Mouse (Mus musculus) forebrain, embryonic 12.5 days (tissue): ENCODE data around the gene Mrpl4. TPM values are rescaled to one million over a fixed set of nuclear protein-coding genes. Genes with fewer than 3 reads are reported as not detected.

Experiments used
- ATAC-seq: fragments of 200-750 bp; cut with Nextera tagmentation; 2 replicates; pipeline ENCODE4 v1.8.0; 2017; ENCODE audit warnings: moderate TSS enrichment; ENCODE audit not compliant: low FRiP score
- H3K27ac ChIP-seq: fragments of 300-500 bp; sonication (generic); 2 replicates; pipeline ENCODE4 v1.5.1; 2016; ENCODE audit warnings: mild to moderate bottlenecking
- H3K27me3 ChIP-seq: fragments of 300-500 bp; sonication (generic); 2 replicates; pipeline ENCODE4 v1.6.1; 2016; ENCODE audit warnings: mild to moderate bottlenecking
- H3K36me3 ChIP-seq: fragments of 300-500 bp; sonication (generic); replicated peaks from 2 replicates; pipeline ENCODE4 v1.6.1; 2016; ENCODE audit warnings: mild to moderate bottlenecking
- H3K4me1 ChIP-seq: fragments of 300-500 bp; sonication (generic); 2 replicates; pipeline ENCODE4 v1.6.1; 2016
- H3K4me2 ChIP-seq: fragments of 300-500 bp; sonication (generic); 2 replicates; pipeline ENCODE4 v1.6.1; 2016; ENCODE audit warnings: mild to moderate bottlenecking, moderate library complexity
- H3K4me3 ChIP-seq: fragments of 300-500 bp; sonication (generic); replicated peaks from 2 replicates; pipeline ENCODE4 v1.5.1; 2016; ENCODE audit warnings: mild to moderate bottlenecking
- H3K9ac ChIP-seq: fragments of 300-500 bp; sonication (generic); 2 replicates; pipeline ENCODE4 v1.6.1; 2016; ENCODE audit warnings: mild to moderate bottlenecking
- H3K9me3 ChIP-seq: fragments of 300-500 bp; sonication (generic); 2 replicates; pipeline ENCODE4 v1.6.1; 2016
- WGBS: fragments of 180-500 bp; shearing (Covaris S2); methylation state at CpG from one replicate; pipeline ENCODE4 v1.1.7; 2016; 5-methylcytosine and 5-hydroxymethylcytosine counted together
- polyA plus RNA-seq: library from polyadenylated mRNA; unstranded; fragments of >200 nt; fragmentation: Nextera tagmentation; extraction: Ambion mirVana; gene quantifications from 2 replicates; pipeline ENCODE4 v1.2.1, GENCODE M21; 2016

Gene Mrpl4
- polyA plus RNA-seq, 1 experiment from 2014 or later: 110 TPM

DNA sequence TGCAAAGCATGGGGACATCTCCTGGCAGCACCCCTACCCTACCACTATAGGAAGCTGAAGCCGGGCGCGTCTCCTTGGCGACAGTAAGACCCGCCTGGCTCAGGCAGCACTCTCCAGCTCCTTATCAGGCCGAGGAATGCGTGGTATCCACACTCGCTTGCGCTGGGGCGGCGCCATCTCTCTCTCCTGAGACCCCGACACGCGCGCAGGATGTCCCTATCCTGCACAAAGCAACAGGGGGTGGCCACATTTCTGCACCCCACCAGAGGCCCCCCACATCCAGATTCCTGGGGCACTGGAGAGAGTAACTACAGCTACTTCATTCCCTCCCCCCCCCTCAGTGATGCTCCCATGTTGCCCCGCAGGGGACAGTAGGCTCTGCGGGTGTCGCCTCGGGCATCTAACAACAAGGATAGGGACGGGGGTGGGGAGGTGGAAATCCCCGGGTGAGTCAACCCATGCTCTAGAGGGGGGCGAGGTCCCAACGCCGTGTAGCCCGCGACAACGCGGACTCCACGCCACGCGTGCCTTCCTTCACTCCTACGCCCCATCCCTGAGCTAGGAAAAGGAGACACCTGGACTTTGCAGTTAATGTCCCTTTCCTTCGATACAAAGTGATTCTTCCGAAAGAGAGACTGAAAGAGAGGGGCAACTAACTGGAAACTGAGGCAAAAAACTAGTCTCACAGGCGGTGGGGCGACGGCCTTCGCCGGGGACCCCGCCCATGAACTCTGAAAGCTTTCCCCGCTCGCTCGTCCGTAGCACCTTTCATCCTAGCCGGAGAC lies 26.9 kb upstream of the Mrpl4 start:
- Histone ChIP-seq H3K4me1 (peaks cover 32% of the 10 kb centered on the region), H3K9me3 (no peaks in the 10 kb centered on the region), H3K4me3 (peak overlapping the region; percentile 77), H3K9ac (peak overlapping the region; percentile 80), H3K27ac (peak overlapping the region; percentile 74), H3K27me3 (peaks cover 5% of the 10 kb centered on the region; the same call in 1 of the 2 replicates), H3K36me3 (no peaks in the 10 kb centered on the region), H3K4me2 (peak overlapping the region; percentile 94)
- peak; percentile 66 for ATAC-seq
- WGBS: under 1% methylated on average over 45 of the region's 45 CpGs

DNA sequence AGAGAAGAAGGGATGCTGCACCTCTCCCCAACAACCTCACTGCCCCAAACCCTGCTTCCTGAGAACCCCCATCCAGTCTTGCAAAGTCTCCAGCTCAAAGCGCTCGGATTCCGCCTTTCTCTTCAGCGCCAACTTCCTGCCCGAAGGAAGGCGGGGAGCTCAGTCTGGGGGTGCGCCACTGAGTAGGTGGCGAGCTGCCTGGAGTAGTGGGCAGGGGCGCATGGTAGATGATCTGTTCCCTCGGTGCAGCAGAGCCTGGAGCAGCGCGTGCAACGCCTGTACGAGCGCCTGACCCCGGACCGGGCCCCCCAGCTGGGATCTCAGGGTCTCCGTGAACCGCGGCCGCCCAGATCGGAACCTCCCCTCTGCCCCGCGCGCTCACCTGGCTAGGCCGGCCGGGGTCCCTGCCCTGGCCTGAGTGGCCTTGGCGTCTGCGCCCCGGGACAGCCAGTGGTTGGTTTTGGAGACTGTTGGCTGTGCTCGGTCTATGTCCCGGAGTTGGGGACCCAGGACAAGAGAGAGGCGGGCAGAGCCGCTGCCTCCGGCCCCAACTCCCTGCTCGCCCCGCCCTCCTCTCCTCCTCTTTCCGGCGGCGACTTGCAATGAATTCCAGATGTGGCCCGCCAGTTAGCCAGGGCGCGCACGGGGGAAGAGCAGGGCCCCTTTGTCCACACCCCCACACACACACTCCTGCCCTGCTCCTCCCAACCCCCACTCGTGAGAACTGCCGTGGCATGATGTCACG lies 26.1 kb upstream of the Mrpl4 start, which contains the start of gene S1pr2:
S1pr2 (minus strand) TSS at position 566 of the 745 bp plus-strand sequence.
- peak; percentile 69 for ATAC-seq
- Histone ChIP-seq H3K27me3 (peaks cover 5% of the 10 kb centered on the region; the same call in 1 of the 2 replicates), H3K36me3 (no peaks in the 10 kb centered on the region), H3K4me2 (peak within 1 kb of the TSS; percentile 94), H3K4me3 (peak within 1 kb of the TSS; percentile 77), H3K27ac (peak within 1 kb of the TSS; percentile 74), H3K9ac (peak within 1 kb of the TSS; percentile 80), H3K9me3 (no peaks in the 10 kb centered on the region), H3K4me1 (peaks cover 32% of the 10 kb centered on the region)
- under 1% methylated on average over 42 of the region's 47 CpGs for WGBS

DNA sequence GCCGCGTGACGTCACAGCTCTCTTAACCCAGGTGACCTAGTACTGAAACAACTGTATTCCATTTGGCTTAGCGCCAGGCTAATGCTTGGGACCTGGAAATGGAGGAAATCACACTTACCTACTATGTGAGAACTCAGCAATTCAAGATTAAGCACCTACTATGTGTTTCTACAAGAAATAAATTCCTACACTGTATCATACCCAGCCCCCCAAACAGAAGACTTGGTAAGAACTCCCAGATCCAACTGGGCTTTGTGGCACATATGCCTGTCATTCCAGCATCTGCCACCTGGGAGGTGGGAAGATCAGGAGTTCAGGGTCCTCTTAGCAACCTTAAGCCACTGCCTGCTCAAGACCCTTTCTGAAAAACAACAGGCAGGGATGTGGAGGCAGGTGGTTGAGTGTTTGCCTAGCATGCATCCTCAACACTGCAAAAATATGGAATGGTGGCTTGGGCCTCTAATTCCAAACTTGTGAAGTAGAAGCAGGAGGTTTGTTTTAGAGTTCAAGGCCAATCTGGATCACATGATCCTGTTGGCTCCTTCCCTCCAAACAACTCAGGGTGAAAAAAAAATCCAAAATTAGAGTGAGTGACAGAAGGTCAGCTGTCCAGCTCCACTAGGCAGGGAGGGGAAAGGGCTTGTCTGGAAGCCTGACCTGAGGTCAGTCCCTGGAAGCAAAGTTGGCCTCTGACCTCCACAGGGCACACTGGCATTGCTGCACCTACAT lies 25.4 kb upstream of the Mrpl4 start:
- Histone ChIP-seq H3K27ac (peak overlapping the region; percentile 74; the same call in 1 of the 2 replicates), H3K4me3 (peak overlapping the region; percentile 77), H3K27me3 (peaks cover 11% of the 10 kb centered on the region; the same call in 1 of the 2 replicates), H3K9me3 (no peaks in the 10 kb centered on the region), H3K36me3 (no peaks in the 10 kb centered on the region), H3K9ac (peak overlapping the region; percentile 80; the same call in 1 of the 2 replicates), H3K4me1 (peaks cover 32% of the 10 kb centered on the region), H3K4me2 (peak overlapping the region; percentile 94)
- WGBS: 2% methylated on average over 4 of the region's 4 CpGs
- ATAC-seq: peak; percentile 11; the same call in 1 of the 2 replicates

DNA sequence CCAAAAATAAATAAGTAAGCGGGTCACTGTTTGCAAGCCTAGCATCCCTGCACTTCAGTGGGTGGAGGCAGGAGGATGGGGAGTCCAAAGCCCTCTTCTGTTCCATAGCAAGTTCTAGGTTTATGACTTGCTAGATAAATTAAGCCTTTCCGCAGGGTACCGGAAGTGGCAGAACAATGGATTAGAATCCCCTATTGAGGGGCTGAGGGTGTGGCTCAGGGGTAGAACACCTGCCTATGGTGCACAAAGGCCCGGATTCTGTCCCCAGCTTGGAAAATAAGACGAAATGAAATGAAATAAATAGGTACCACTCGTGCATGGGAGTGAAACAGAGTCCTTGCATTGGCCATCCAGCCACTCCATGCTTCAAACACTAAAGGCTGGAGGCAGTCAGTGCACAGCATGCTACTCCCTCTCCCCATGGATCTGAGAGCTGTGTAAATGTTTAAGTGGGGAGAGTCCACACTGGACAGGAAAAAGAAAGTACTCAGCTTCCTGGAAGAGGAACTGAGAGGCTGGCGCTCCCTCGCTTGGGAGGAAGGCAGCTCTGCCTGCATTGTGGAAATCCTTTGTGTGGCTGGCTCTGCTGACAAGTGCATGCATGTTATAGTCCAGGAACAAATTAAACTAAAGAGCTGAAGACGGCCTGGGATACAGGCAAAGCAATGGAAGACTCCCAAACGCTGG lies 24.0 kb upstream of the Mrpl4 start:
- Histone ChIP-seq H3K4me3 (no peak overlapping the region), H3K27me3 (peaks cover 12% of the 10 kb centered on the region; the same call in 1 of the 2 replicates), H3K36me3 (no peaks in the 10 kb centered on the region), H3K4me2 (no peak overlapping the region), H3K4me1 (peaks cover 17% of the 10 kb centered on the region), H3K27ac (no peak overlapping the region), H3K9ac (no peak overlapping the region), H3K9me3 (no peaks in the 10 kb centered on the region)
- no peak for ATAC-seq
- WGBS: 59% methylated on average over 10 of the region's 10 CpGs

DNA sequence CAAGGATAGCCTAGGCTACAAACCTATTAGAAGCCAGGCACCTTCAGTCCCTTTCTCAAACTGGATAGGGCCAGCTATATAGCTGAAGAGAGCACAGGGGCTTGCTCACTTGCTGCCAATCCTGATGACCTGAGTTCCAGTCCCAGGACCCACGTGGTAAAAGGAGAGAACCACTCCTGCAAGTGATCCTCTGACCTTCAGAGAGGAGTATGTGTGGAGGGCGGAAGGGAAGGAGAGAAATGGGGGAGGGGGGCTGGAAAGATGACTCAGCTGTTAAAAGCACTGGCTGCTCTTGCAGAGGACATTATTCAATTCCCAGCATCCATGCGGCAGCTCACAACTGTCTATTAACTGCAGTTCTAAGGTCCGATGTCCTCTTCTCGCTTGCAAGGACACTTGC lies 23.4 kb upstream of the Mrpl4 start:
- H3K36me3 ChIP-seq: no peaks in the 10 kb centered on the region
- no peak overlapping the region for H3K27ac ChIP-seq
- peaks cover 17% of the 10 kb centered on the region for H3K4me1 ChIP-seq
- no peaks in the 10 kb centered on the region for H3K9me3 ChIP-seq
- ATAC-seq: no peak
- peaks cover 12% of the 10 kb centered on the region; the same call in 1 of the 2 replicates for H3K27me3 ChIP-seq
- 72% methylated on average over 5 of the region's 5 CpGs for WGBS
- H3K4me2 ChIP-seq: no peak overlapping the region
- H3K9ac ChIP-seq: no peak overlapping the region
- H3K4me3 ChIP-seq: no peak overlapping the region

DNA sequence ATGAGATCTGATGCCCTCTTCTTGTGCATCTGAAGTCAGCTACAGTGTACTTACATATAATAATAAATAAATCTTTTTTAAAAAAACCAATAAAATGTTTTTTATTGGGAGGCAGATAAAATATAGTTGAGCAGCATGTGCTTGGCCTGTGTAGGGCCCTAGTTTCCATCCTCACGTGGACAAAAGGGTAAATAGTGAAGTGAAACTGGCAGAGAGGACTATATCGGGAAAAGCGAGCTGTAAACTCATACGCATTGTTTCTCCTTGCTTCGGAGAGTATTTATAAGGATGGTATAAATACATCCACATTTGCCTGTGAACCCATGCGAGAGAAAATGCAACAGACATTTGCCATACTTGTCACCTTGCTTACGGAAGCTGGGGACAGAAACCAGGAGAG lies 22.8 kb upstream of the Mrpl4 start:
- Histone ChIP-seq H3K36me3 (no peaks in the 10 kb centered on the region), H3K4me3 (no peak overlapping the region), H3K9ac (no peak overlapping the region), H3K27me3 (peaks cover 7% of the 10 kb centered on the region; the same call in 1 of the 2 replicates), H3K9me3 (no peaks in the 10 kb centered on the region), H3K27ac (no peak overlapping the region), H3K4me2 (no peak overlapping the region), H3K4me1 (peaks cover 12% of the 10 kb centered on the region)
- ATAC-seq: no peak
- 92% methylated on average over 7 of the region's 7 CpGs for WGBS

DNA sequence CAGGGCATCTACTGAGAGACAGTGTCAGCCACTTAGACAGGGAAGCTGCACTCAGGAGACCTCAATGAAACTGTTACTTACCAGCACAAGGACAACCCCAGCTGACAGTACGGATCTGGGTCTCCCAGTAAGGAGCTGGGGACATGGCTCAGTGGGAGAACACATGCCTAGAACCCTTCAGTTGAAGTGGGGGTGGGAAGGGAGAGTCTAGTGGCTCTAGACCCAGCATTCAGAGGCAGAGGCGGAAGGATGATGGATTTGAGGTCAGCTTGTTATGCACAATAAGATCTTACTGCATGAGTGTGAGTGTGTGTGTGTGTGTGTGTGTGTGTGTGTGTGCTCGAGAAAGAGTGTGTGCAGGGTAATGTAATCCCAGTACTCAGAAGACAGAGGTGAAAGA lies 20.4 kb upstream of the Mrpl4 start:
- Histone ChIP-seq H3K9ac (no peak overlapping the region), H3K27me3 (peaks cover 7% of the 10 kb centered on the region; the same call in 1 of the 2 replicates), H3K4me3 (no peak overlapping the region), H3K9me3 (no peaks in the 10 kb centered on the region), H3K4me1 (no peaks in the 10 kb centered on the region), H3K27ac (no peak overlapping the region), H3K36me3 (no peaks in the 10 kb centered on the region), H3K4me2 (no peak overlapping the region)
- no peak for ATAC-seq
- WGBS: 79% methylated on average over 3 of the region's 3 CpGs

DNA sequence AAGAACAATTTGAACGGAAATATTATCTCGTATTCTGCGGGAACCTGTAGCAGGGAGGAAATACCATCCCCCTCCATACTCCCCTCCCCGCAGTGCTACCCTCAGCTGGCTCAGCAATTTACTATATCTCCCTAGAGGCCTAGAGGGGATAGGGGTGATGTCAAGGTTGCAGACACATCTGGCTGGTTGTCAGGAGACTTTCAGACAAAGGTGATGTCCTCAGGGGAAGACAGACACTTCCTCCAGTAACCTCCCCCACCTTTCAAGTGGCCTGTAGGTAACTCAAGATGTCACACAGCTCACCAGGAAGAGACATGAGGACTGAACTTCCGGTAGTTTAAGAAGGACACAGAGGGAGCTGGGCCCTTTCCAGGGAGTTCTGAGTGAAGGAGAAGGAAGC lies 19.4 kb upstream of the Mrpl4 start:
- H3K9ac ChIP-seq: no peak overlapping the region
- H3K4me2 ChIP-seq: no peak overlapping the region
- 74% methylated on average over 5 of the region's 5 CpGs for WGBS
- peaks cover 14% of the 10 kb centered on the region; the same call in 1 of the 2 replicates for H3K27me3 ChIP-seq
- H3K36me3 ChIP-seq: no peaks in the 10 kb centered on the region
- no peaks in the 10 kb centered on the region for H3K9me3 ChIP-seq
- no peak overlapping the region for H3K4me3 ChIP-seq
- no peak for ATAC-seq
- no peak overlapping the region for H3K27ac ChIP-seq
- no peaks in the 10 kb centered on the region for H3K4me1 ChIP-seq

DNA sequence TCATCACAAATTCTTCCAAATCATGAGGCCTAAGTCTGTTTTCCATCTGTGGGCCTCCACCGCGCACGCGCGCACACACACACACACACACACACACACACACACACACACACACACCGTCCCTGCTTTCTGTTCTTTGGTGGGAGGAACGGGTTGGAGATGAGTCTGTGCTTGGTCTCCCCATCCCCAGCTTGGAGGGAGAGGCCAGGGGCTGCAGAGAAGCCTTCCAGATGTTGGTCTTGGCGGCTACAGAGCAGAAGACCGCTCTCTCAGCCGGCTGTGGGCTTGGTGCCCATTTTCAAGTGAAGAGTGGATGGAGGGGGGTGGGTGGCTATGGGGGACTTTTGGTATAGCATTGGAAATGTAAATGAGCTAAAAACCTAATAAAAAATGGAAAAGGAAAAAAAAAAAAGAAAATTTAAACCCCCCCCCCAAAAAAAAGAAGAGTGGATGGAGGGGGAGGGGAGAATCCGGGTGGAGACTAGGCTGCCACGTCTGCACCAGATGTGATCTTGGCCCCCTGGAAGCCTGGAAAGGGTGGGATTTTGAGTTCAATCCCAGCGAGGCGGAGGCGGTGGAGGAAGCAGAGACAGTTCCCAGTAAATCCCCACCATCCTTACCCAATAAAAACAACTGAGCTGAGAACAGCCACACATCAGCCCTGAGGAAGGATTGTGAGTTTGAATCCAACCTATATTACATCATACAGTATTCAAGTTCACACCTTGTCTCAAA lies 15.4 kb upstream of the Mrpl4 start:
- H3K9me3 ChIP-seq: no peaks in the 10 kb centered on the region
- WGBS: 64% methylated on average over 15 of the region's 15 CpGs
- peaks cover 27% of the 10 kb centered on the region for H3K27me3 ChIP-seq

DNA sequence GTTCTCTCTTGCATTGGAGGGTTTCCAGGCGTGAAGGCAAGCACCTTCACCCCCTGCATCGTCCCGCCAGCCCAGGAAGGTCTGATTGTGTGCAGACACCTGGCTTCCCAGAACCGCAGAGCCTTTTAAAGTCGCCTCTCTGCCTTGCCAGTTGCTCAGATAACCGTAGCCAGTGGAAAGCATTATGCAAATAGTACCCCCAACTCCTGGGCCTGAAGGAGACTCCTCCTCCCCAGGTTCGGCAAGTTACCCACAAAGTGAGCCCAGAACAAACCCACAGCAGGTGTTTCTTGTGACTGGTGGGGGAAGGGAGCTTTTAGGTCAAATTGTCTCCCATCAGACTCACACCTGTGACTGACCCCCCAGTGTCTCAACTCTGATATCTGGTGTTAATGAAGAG lies 14.6 kb upstream of the Mrpl4 start:
- Histone ChIP-seq H3K9ac (no peak overlapping the region), H3K9me3 (no peaks in the 10 kb centered on the region), H3K4me1 (peaks cover 6% of the 10 kb centered on the region), H3K4me2 (no peak overlapping the region), H3K27ac (no peak overlapping the region), H3K4me3 (no peak overlapping the region), H3K36me3 (no peaks in the 10 kb centered on the region), H3K27me3 (peaks cover 26% of the 10 kb centered on the region)
- WGBS: 20% methylated on average over 7 of the region's 7 CpGs
- no peak for ATAC-seq

More for the DNA sequence above, 15.4 kb upstream of the Mrpl4 start:
- H3K36me3 ChIP-seq: no peaks in the 10 kb centered on the region
- no peak for ATAC-seq
- no peak overlapping the region for H3K9ac ChIP-seq
- peaks cover 6% of the 10 kb centered on the region for H3K4me1 ChIP-seq
- H3K4me3 ChIP-seq: no peak overlapping the region
- no peak overlapping the region for H3K27ac ChIP-seq
- no peak overlapping the region for H3K4me2 ChIP-seq

DNA sequence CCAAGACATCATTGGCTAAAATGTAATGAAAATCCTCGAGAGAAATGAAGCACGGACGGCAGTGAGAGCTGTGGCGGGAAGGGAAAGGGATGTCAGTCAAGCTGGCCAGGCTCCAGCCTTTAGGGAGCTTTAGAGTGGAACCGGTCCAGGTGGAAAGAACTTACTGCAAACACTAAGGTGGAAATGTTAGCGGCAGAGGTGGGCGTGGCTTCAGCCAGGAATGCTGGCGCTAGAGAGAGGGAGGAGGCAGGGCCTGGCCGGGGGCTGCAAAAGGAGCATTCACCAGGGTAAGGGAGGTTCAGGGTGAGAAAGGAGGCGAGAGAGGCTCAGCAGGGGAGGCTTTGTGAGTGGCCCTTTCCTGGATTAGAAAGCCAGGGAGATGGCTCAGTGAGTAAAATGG lies 11.7 kb upstream of the Mrpl4 start:
- H3K27ac ChIP-seq: no peak overlapping the region
- H3K4me3 ChIP-seq: no peak overlapping the region
- no peaks in the 10 kb centered on the region for H3K9me3 ChIP-seq
- WGBS: 4% methylated on average over 10 of the region's 10 CpGs
- ATAC-seq: no peak
- peaks cover 26% of the 10 kb centered on the region for H3K27me3 ChIP-seq
- H3K9ac ChIP-seq: no peak overlapping the region
- peak overlapping the region; percentile 20; the same call in 1 of the 2 replicates for H3K4me2 ChIP-seq
- H3K36me3 ChIP-seq: no peaks in the 10 kb centered on the region
- H3K4me1 ChIP-seq: peaks cover 6% of the 10 kb centered on the region
